Mouse (Mus musculus) limb, embryonic 15.5 days (tissue): Measurements from ENCODE around the gene Olfr724. TPM values are rescaled to one million over a fixed set of nuclear protein-coding genes. Genes with fewer than 3 reads are reported as not detected.
"Not testable (repeated sequence)": the region's sequence is repeated elsewhere in the genome, so short reads cannot be mapped to it uniquely, and the experiment has no call there.

Experiments
- ATAC-seq: fragments of 200-750 bp; cut with Nextera tagmentation; 2 replicates; pipeline ENCODE4 v1.8.0; 2017; ENCODE audit warnings: low read depth, moderate TSS enrichment; ENCODE audit not compliant: insufficient number of reproducible peaks, low FRiP score, low TSS enrichment
- H3K27ac ChIP-seq: fragments of 300-500 bp; sonication (generic); 2 replicates; pipeline ENCODE4 v1.5.1; 2015; ENCODE audit warnings: moderate library complexity, mild to moderate bottlenecking, inconsistent platforms
- H3K27me3 ChIP-seq: fragments of 300-500 bp; sonication (generic); 2 replicates; pipeline ENCODE4 v1.6.1; 2015; ENCODE audit warnings: inconsistent platforms
- H3K36me3 ChIP-seq: fragments of 300-500 bp; sonication (generic); 2 replicates; pipeline ENCODE4 v1.6.1; 2015; ENCODE audit warnings: inconsistent platforms
- H3K4me1 ChIP-seq: fragments of 300-500 bp; sonication (generic); 2 replicates; pipeline ENCODE4 v1.6.1; 2015; ENCODE audit warnings: inconsistent platforms
- H3K4me2 ChIP-seq: fragments of 300-500 bp; sonication (generic); 2 replicates; pipeline ENCODE4 v1.6.1; 2015; ENCODE audit warnings: mild to moderate bottlenecking, inconsistent platforms
- H3K4me3 ChIP-seq: fragments of 300-500 bp; sonication (generic); 2 replicates; pipeline ENCODE4 v1.5.1; 2015; ENCODE audit warnings: mild to moderate bottlenecking, inconsistent platforms
- H3K9ac ChIP-seq: fragments of 300-500 bp; sonication (generic); 2 replicates; pipeline ENCODE4 v1.6.1; 2015; ENCODE audit warnings: inconsistent platforms
- H3K9me3 ChIP-seq: fragments of 300-500 bp; sonication (generic); 2 replicates; pipeline ENCODE4 v1.6.1; 2016; ENCODE audit warnings: inconsistent platforms
- WGBS: fragments of 180-500 bp; shearing (Covaris S2); methylation state at CpG from one replicate; pipeline ENCODE4 v1.1.7; 2015; 5-methylcytosine and 5-hydroxymethylcytosine counted together
- polyA plus RNA-seq: library from polyadenylated mRNA; unstranded; fragments of >200 nt; fragmentation: Nextera tagmentation; extraction: Ambion mirVana; gene quantifications from 2 replicates; pipeline ENCODE4 v1.2.1, GENCODE M21; 2015

Olfr724 gene
- not detected in 2 replicates for polyA plus RNA-seq

DNA sequence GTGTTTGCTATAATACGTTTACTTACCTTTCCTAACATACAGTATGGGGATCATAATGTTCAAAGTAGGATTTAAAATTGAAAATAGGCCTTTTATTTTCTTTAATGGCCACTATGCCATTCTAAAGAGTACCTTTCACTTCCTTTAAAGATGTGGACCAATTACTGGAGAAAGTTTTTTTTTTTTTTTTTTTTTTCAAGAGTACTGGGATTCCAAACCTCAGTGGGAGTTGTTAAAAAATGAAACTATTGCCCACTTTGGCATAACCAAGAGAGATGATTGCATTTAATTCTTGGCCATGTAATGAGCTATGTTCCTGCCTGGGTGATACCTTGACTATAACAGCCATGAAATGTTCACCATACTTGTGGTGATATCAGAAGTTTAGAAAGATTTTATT is at the start of gene Olfr724:
Gene Olfr724, minus strand, starts transcription at position 101 of the 400 bp plus-strand sequence.
- not testable (repeated sequence) for H3K9me3 ChIP-seq, H3K4me1 ChIP-seq, H3K36me3 ChIP-seq, H3K4me3 ChIP-seq, ATAC-seq, H3K27ac ChIP-seq, H3K27me3 ChIP-seq, H3K9ac ChIP-seq, H3K4me2 ChIP-seq
- 60% methylated on average over 1 of the region's 1 CpGs for WGBS

DNA sequence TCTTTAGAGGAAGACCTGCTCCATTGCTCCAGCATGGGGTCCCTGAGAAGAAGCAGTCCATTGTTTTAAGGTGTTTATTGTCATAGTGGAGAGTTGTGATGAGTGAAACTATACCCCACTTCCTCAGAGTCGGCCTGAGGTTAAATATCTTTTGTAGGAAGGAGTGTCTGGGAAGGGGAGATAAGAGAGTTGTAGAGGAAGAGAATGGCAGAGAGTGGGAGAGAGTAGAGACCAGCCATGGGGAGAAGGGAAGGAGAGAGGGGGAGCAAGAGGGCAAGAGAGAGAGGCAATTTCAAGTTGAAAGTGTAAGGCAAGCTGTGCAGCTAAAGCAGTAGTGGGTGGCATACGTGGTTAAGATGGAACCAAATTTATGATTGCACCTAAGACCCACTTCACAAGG is 7.2 kb downstream of the Olfr724 start:
- Histone ChIP-seq H3K9me3 (no peaks in the 10 kb centered on the region), H3K4me1 (no peaks in the 10 kb centered on the region), H3K4me2 (no peak overlapping the region), H3K36me3 (no peaks in the 10 kb centered on the region), H3K27me3 (no peaks in the 10 kb centered on the region), H3K9ac (no peak overlapping the region), H3K4me3 (no peak overlapping the region), H3K27ac (no peak overlapping the region)
- no peak for ATAC-seq
- WGBS, result 41% methylated on average over 2 of the region's 2 CpGs

DNA sequence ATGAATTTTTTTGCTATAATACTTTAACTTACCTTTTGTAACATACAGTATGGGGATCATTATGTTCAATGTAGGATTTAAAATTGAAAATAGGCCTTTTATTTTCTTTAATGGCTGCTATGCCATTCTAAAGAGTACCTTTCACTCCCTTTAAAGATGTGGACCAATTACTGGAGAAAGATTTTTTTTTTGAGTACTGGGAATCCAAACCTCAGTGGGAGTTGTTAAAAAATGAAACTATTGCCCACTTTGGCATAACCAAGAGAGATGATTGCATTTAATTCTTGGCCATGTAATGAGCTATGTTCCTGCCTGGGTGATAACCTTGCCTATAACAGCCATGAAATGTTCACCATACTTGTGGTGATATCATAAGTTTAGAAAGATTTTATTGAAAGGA is 31.4 kb downstream of the Olfr724 start, which contains the start of gene Olfr723:
Gene Olfr723, minus strand, starts transcription at position 101 of the 400 bp plus-strand sequence.
- H3K27ac ChIP-seq, H3K36me3 ChIP-seq, H3K27me3 ChIP-seq, H3K4me1 ChIP-seq, H3K4me3 ChIP-seq, H3K9ac ChIP-seq, ATAC-seq, H3K4me2 ChIP-seq, H3K9me3 ChIP-seq: not testable (repeated sequence)

Other genes with a start within 250 kb of the Olfr724 start
- 19.1 and 22.7 TPM in 2 replicates for gene Armh4, start 179.9 kb downstream of the Olfr724 start, polyA plus RNA-seq
- gene Olfr722, start 61.3 kb downstream of the Olfr724 start, polyA plus RNA-seq, result not detected in 2 replicates
- not detected in 2 replicates for gene Olfr723, start 31.5 kb downstream of the Olfr724 start, polyA plus RNA-seq
- gene Olfr725, start 77.1 kb upstream of the Olfr724 start, polyA plus RNA-seq, result not detected in 2 replicates
- not detected in 2 replicates for gene Olfr726, start 127.7 kb upstream of the Olfr724 start, polyA plus RNA-seq
- not detected in 2 replicates for gene Olfr727, start 159.9 kb upstream of the Olfr724 start, polyA plus RNA-seq
- not detected in 2 replicates for gene Olfr728, start 179.4 kb upstream of the Olfr724 start, polyA plus RNA-seq
- not detected in 2 replicates for gene Olfr729, start 189.6 kb upstream of the Olfr724 start, polyA plus RNA-seq
- not detected in 2 replicates for gene Olfr730, start 224.9 kb upstream of the Olfr724 start, polyA plus RNA-seq